Mouse (Mus musculus): Measurements from ENCODE around the gene Tns3.
"Not testable (repeated sequence)": the region's sequence is repeated elsewhere in the genome, so short reads cannot be mapped to it uniquely, and the experiment has no call there.

Gene Tns3

GRCm38 (mm10) chr11:8575217-8576180 lies 88.8 kb downstream of the Tns3 start:
- DNase-seq (ENCODE audit: low spot score): no peak

GRCm38 (mm10) chr11:8574562-8574961 lies 89.8 kb downstream of the Tns3 start:
- no peak for DNase-seq (ENCODE audit: low spot score)

- no peak for DNase-seq (ENCODE audit: low spot score)
Measured at GRCm38 (mm10) chr11:8572762-8573161, 91.6 kb downstream of the Tns3 start.

- peak; percentile 72 for DNase-seq (ENCODE audit: low spot score)
Measured at GRCm38 (mm10) chr11:8569232-8570028, 94.9 kb downstream of the Tns3 start.

GRCm38 (mm10) chr11:8568829-8569228 lies 95.5 kb downstream of the Tns3 start:
- no peak for DNase-seq (ENCODE audit: low spot score)

- no peak for DNase-seq (ENCODE audit: low spot score)
Measured at GRCm38 (mm10) chr11:8566250-8566853, 98.0 kb downstream of the Tns3 start.

- no peak for DNase-seq (ENCODE audit: low spot score)
Measured at GRCm38 (mm10) chr11:8558761-8559282, 105.5 kb downstream of the Tns3 start.

GRCm38 (mm10) chr11:8558258-8558657 lies 106.1 kb downstream of the Tns3 start:
- DNase-seq (ENCODE audit: low spot score): no peak

GRCm38 (mm10) chr11:8557006-8557405 lies 107.3 kb downstream of the Tns3 start:
- no peak for DNase-seq (ENCODE audit: low spot score)

GRCm38 (mm10) chr11:8551710-8552109 lies 112.6 kb downstream of the Tns3 start:
- DNase-seq (ENCODE audit: low spot score): no peak

GRCm38 (mm10) chr11:8547661-8548060 lies 116.7 kb downstream of the Tns3 start:
- DNase-seq (ENCODE audit: low spot score): no peak

GRCm38 (mm10) chr11:8545798-8546197 lies 118.5 kb downstream of the Tns3 start:
- DNase-seq (ENCODE audit: low spot score): no peak

GRCm38 (mm10) chr11:8544355-8544754 lies 120.0 kb downstream of the Tns3 start:
- DNase-seq (ENCODE audit: low spot score): no peak

GRCm38 (mm10) chr11:8541222-8541815 lies 123.0 kb downstream of the Tns3 start:
- no peak for DNase-seq (ENCODE audit: low spot score)

- no peak for DNase-seq (ENCODE audit: low spot score)
Measured at GRCm38 (mm10) chr11:8539593-8540265, 124.6 kb downstream of the Tns3 start.

- DNase-seq (ENCODE audit: low spot score): no peak
Measured at GRCm38 (mm10) chr11:8537013-8537614, 127.2 kb downstream of the Tns3 start.

GRCm38 (mm10) chr11:8534893-8535292 lies 129.4 kb downstream of the Tns3 start:
- peak; percentile 41 for DNase-seq (ENCODE audit: low spot score)

GRCm38 (mm10) chr11:8532771-8533170 lies 131.6 kb downstream of the Tns3 start:
- not testable (repeated sequence) for DNase-seq (ENCODE audit: low spot score)

- no peak for DNase-seq (ENCODE audit: low spot score)
Measured at GRCm38 (mm10) chr11:8532112-8532747, 132.1 kb downstream of the Tns3 start.

- no peak for DNase-seq (ENCODE audit: low spot score)
Measured at GRCm38 (mm10) chr11:8530506-8530905, 133.8 kb downstream of the Tns3 start.

Data from yolk sac, embryonic 10.5 days (tissue).